Mouse (Mus musculus): ENCODE results near the gene Zscan21. TPM values are rescaled to one million over a fixed set of nuclear protein-coding genes. Genes with fewer than 3 reads are reported as not detected.

Zscan21 gene
- total RNA-seq, 4 experiments from 2014 or later = 13.4 to 17.5 (median 15.9) TPM

Small RNA genes lying within 50 kb of the gene (microRNA-seq; reads per million reads assigned to microRNA genes)
- gene Mir106b = 117 to 355 reads per million in 2 experiments
- gene Mir25 = 36.7 to 72.8 reads per million in 2 experiments
- gene Mir93 = 1,196 to 1,469 reads per million in 2 experiments

Other genes with a start within 250 kb of the Zscan21 start
- gene Pilrb2, start 245.1 kb upstream of the Zscan21 start, total RNA-seq (2022) = under 1 TPM in 1 of 4 experiments, not detected in 3; 0.27 TPM
- gene Cyp3a13, start 195.3 kb upstream of the Zscan21 start, total RNA-seq (2022) = under 1 TPM; 0.14 to 0.49 (median 0.31) TPM
- gene Gjc3, start 153.8 kb upstream of the Zscan21 start, total RNA-seq (2022) = 10 to 100 TPM; 21.7 to 35.9 (median 28.1) TPM
- gene Azgp1, start 135.4 kb upstream of the Zscan21 start, total RNA-seq (2022) = not detected
- gene Smok3a, start 95.6 kb upstream of the Zscan21 start, total RNA-seq (2022) = not detected
- gene Smok3b, start 95.5 kb upstream of the Zscan21 start, total RNA-seq (2022) = not detected
- gene Smok3c, start 63.7 kb upstream of the Zscan21 start, total RNA-seq (2022) = not detected
- 10 to 100 TPM; 40.0 to 46.4 (median 43.2) TPM for gene Zkscan1, start 31.8 kb upstream of the Zscan21 start, total RNA-seq (2022)
- gene Zfp113, start 38.8 kb downstream of the Zscan21 start, total RNA-seq (2022) = 10 to 100 TPM; 10.1 to 14.6 (median 13.2) TPM
- 100 to 1,000 TPM; 132 to 137 (median 134) TPM for gene Cops6, start 44.2 kb downstream of the Zscan21 start, total RNA-seq (2022)
- gene Ap4m1, start 55.1 kb downstream of the Zscan21 start, total RNA-seq (2022) = 10 to 100 TPM; 24.7 to 32.5 (median 28.9) TPM
- 10 to 100 TPM; 14.1 to 17.9 (median 16.0) TPM for gene Mcm7, start 55.5 kb downstream of the Zscan21 start, total RNA-seq (2022)
- gene Taf6, start 70.5 kb downstream of the Zscan21 start, total RNA-seq (2022) = 10 to 100 TPM; 37.9 to 42.7 (median 39.1) TPM
- gene Cnpy4, start 70.6 kb downstream of the Zscan21 start, total RNA-seq (2022) = 10 to 100 TPM; 12.1 to 14.7 (median 13.6) TPM
- 10 to 100 TPM in 2 of 4 experiments, 1 to 10 TPM in 2; 7.4 to 11.1 (median 9.5) TPM for gene Mblac1, start 77.4 kb downstream of the Zscan21 start, total RNA-seq (2022)
- gene Nxpe5, start 109.0 kb downstream of the Zscan21 start, total RNA-seq (2022) = under 1 TPM in 2 of 4 experiments, not detected in 2; 0.19 to 0.37 TPM
- 10 to 100 TPM; 51.6 to 61.3 (median 58.0) TPM for gene Lamtor4, start 138.6 kb downstream of the Zscan21 start, total RNA-seq (2022)
- gene BC037034, start 147.1 kb downstream of the Zscan21 start, total RNA-seq (2022) = 10 to 100 TPM; 64.7 to 74.1 (median 70.8) TPM
- gene Gal3st4, start 155.9 kb downstream of the Zscan21 start, total RNA-seq (2022) = 1 to 10 TPM; 2.9 to 5.2 (median 4.0) TPM
- gene Gm43720, start 163.1 kb downstream of the Zscan21 start, total RNA-seq (2022) = not detected
- gene Gpc2, start 163.1 kb downstream of the Zscan21 start, total RNA-seq (2022) = 1 to 10 TPM; 1.5 to 2.2 (median 1.8) TPM
- gene Stag3, start 163.3 kb downstream of the Zscan21 start, total RNA-seq (2022) = 1 to 10 TPM in 2 of 4 experiments, under 1 TPM in 2; 0.33 to 2.7 (median 1.1) TPM
- 1 to 10 TPM in 1 of 4 experiments, under 1 TPM in 1, not detected in 2; 0.58 to 1.5 TPM for gene Pvrig, start 225.1 kb downstream of the Zscan21 start, total RNA-seq (2022)

Data from layer of hippocampus, adult 8-10 months (tissue).